Mouse (Mus musculus) bone marrow, adult 2 months (tissue): ENCODE measurements around the gene Slc22a23. TPM values are rescaled to one million over a fixed set of nuclear protein-coding genes. Genes with fewer than 3 reads are reported as not detected.

Experiments
- H3K27ac ChIP-seq: fragments of 200-500 bp; 2 replicates; pipeline ENCODE4 v1.5.1; 2012; ENCODE audit warnings: low read depth, mild to moderate bottlenecking, control low read depth, inconsistent platforms, low read length; ENCODE audit not compliant: control insufficient read depth, poor library complexity, insufficient read depth
- H3K4me1 ChIP-seq: fragments of 200-500 bp; 2 replicates; pipeline ENCODE4 v1.6.1; 2011; ENCODE audit warnings: low read length; ENCODE audit not compliant: control insufficient read depth, insufficient read depth
- H3K4me3 ChIP-seq: fragments of 200-500 bp; replicated peaks from 2 replicates; pipeline ENCODE3; 2011; ENCODE audit warnings: mild to moderate bottlenecking, low read depth, low read length, control low read depth; ENCODE audit not compliant: control insufficient read depth
- CTCF ChIP-seq: fragments of 200-500 bp; IDR thresholded peaks from 2 replicates; pipeline ENCODE4 v1.5.1; 2011; ENCODE audit warnings: low read length, control low read depth; ENCODE audit not compliant: control insufficient read depth, insufficient read depth
- POLR2A ChIP-seq: fragments of 200-500 bp; IDR thresholded peaks from 2 replicates; pipeline ENCODE4 v1.6.1; 2011; ENCODE audit warnings: low read depth, mild to moderate bottlenecking, control low read depth, low read length, borderline replicate concordance; ENCODE audit not compliant: control insufficient read depth
- whole genome bisulfite sequencing: fragments of 180-500 bp; shearing (Covaris S2); methylation state at CpG from one replicate; pipeline ENCODE4 v1.1.7; 2018; 5-methylcytosine and 5-hydroxymethylcytosine counted together
- polyA plus RNA-seq: library from polyadenylated mRNA; stranded (reverse); fragments of >200 nt; gene quantifications from 2 replicates; pipeline ENCODE4 v1.2.4, GENCODE M21; 2011; ENCODE audit warnings: low replicate concordance; ENCODE audit not compliant: missing spikeins, insufficient read depth, insufficient read length

Gene Slc22a23
- polyA plus RNA-seq, 1 experiment: 26.2 TPM

GRCm38 (mm10) chr13:34299351-34300333 lies 45.3 kb downstream of the Slc22a23 start:
- TF ChIP-seq CTCF (peak; percentile 47; the same call in 1 of the 2 replicates), POLR2A (no peak)
- 82% methylated on average over 7 of the region's 7 CpGs for WGBS
- Histone ChIP-seq H3K27ac (no peak overlapping the region), H3K4me1 (no peaks in the 10 kb centered on the region), H3K4me3 (no peak overlapping the region)

- H3K4me1 ChIP-seq: no peaks in the 10 kb centered on the region
- TF ChIP-seq CTCF (no peak), POLR2A (no peak)
- H3K4me3 ChIP-seq: no peak overlapping the region
- no peak overlapping the region for H3K27ac ChIP-seq
- WGBS: 94% methylated on average over 5 of the region's 5 CpGs
Measured at GRCm38 (mm10) chr13:34298674-34299073, 46.3 kb downstream of the Slc22a23 start.

GRCm38 (mm10) chr13:34298061-34298460 lies 46.9 kb downstream of the Slc22a23 start:
- no peak overlapping the region for H3K27ac ChIP-seq
- TF ChIP-seq CTCF: no peak
- TF ChIP-seq POLR2A: no peak
- no peaks in the 10 kb centered on the region for H3K4me1 ChIP-seq
- WGBS: 74% methylated on average over 6 of the region's 6 CpGs
- no peak overlapping the region for H3K4me3 ChIP-seq

- TF ChIP-seq CTCF (no peak), POLR2A (no peak)
- no peak overlapping the region for H3K27ac ChIP-seq
- H3K4me3 ChIP-seq: no peak overlapping the region
- WGBS: 92% methylated on average over 12 of the region's 12 CpGs
- H3K4me1 ChIP-seq: no peaks in the 10 kb centered on the region
Measured at GRCm38 (mm10) chr13:34295787-34296435, 49.1 kb downstream of the Slc22a23 start.

DNA sequence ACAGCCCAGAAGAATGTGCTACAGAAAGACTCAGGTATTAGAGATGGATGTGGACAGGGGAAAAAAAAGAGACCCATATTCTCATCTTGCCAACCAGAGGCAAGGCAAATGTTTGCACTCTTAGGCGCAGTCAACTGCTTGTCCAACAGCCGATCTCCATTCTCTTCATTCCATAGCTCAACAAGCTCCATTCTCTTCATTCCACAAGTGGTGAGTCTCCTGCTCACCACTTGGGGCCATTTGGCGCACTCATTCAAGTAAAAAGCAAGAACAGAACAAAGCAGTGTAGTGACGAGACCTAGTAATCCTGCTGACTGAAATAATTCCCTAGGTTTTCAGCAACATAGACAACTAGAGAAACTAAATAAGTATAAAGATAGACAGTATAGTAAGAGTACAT lies 50.8 kb downstream of the Slc22a23 start:
- Histone ChIP-seq H3K4me3 (no peak overlapping the region), H3K27ac (no peak overlapping the region), H3K4me1 (no peaks in the 10 kb centered on the region)
- TF ChIP-seq CTCF: no peak
- TF ChIP-seq POLR2A: no peak
- WGBS: 91% methylated on average over 4 of the region's 4 CpGs

DNA sequence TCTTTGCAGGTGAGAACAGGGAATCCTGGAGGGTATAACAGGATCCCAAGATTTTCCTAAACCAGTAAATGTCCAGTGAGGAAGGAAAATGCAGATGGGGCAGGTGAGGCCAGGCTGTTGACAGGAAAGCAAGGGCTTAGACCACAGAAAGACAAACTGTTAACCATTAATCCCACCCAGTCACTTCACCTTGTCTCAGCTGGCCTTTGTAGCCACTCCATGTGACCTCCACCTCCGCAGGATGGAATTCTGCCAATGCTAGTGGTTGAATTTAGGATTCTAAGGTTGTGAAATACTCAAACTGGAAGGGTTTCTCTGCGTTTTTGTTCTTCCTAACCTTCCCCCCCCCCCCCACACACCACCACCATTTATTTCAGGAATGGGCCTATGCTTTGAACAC lies 52.9 kb downstream of the Slc22a23 start:
- no peak overlapping the region for H3K4me3 ChIP-seq
- no peaks in the 10 kb centered on the region for H3K4me1 ChIP-seq
- H3K27ac ChIP-seq: no peak overlapping the region
- no peak for TF ChIP-seq CTCF
- TF ChIP-seq POLR2A: no peak
- WGBS: 52% methylated on average over 2 of the region's 2 CpGs

GRCm38 (mm10) chr13:34290346-34290745 lies 54.6 kb downstream of the Slc22a23 start:
- no peak overlapping the region for H3K27ac ChIP-seq
- no peaks in the 10 kb centered on the region for H3K4me1 ChIP-seq
- WGBS: 81% methylated on average over 1 of the region's 1 CpGs
- H3K4me3 ChIP-seq: no peak overlapping the region
- TF ChIP-seq CTCF (no peak), POLR2A (no peak)

GRCm38 (mm10) chr13:34289567-34289966 lies 55.4 kb downstream of the Slc22a23 start:
- Histone ChIP-seq H3K4me3 (no peak overlapping the region), H3K4me1 (no peaks in the 10 kb centered on the region), H3K27ac (no peak overlapping the region)
- TF ChIP-seq CTCF: no peak
- TF ChIP-seq POLR2A: no peak
- 91% methylated on average over 2 of the region's 2 CpGs for WGBS
